Mouse (Mus musculus): ENCODE data around the gene Serpina3c. TPM values are rescaled to one million over a fixed set of nuclear protein-coding genes. Genes with fewer than 3 reads are reported as not detected.

The Serpina3c gene
- polyA plus RNA-seq, 1 experiment from 2014 or later, result not detected

DNA sequence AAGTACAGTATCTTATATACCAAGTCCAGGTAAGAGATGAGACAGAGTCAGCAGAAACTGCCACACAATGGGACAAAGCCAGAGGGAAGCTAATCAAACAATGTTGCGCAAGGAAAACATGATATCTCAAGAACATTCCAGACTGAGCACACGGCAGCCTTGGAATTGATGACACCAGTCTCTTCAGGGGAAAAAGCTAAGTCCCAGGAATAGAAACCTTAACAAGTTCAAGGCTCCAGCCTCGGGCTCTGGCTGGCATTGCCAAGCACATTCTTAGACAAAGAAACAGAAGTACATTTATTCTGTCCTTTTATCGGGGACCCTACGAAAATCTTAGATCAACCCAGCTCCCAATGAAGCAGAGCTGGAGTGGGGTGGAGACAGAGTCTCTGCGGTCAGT lies 52.9 kb downstream of the Serpina3c start, which contains the start of gene Serpina5:
Gene Serpina5, plus strand, starts transcription at position 346 of the 400 bp plus-strand sequence.
- no peaks in the 10 kb centered on the region for H3K9me3 ChIP-seq (replicated peaks; ENCODE audit: control insufficient read depth, low read length)
- DNase-seq (ENCODE audit: low spot score) (no peak), ATAC-seq (no peak)
- no peak within 1 kb of the TSS for H3K27ac ChIP-seq (ENCODE audit: low read depth, low read length)
- no peak within 1 kb of the TSS for H3K4me3 ChIP-seq (ENCODE audit: low read depth, low read length)
- no peak within 1 kb of the TSS for H3K9ac ChIP-seq (ENCODE audit: low read length)
- H3K27me3 ChIP-seq (replicated peaks; ENCODE audit: control insufficient read depth, insufficient read depth, low read length), result no peaks in the 10 kb centered on the region
- no peaks in the 10 kb centered on the region for H3K36me3 ChIP-seq (ENCODE audit: control insufficient read depth, insufficient read depth, low read length)
- H3K4me2 ChIP-seq (ENCODE audit: low read length), result no peak within 1 kb of the TSS
- WGBS, result 93% methylated on average over 6 of the region's 6 CpGs
- no peaks in the 10 kb centered on the region for H3K4me1 ChIP-seq (ENCODE audit: control insufficient read depth, insufficient read depth, low read length)

Other genes with a start within 250 kb of the Serpina3c start
- not detected in 2 replicates for gene Serpina1c, start 249.0 kb downstream of the Serpina3c start, polyA plus RNA-seq (2014; fragmentation: Nextera tagmentation; extraction: Ambion mirVana)
- gene Serpina1e, start 194.9 kb downstream of the Serpina3c start, polyA plus RNA-seq (2014; fragmentation: Nextera tagmentation; extraction: Ambion mirVana), result not detected in 2 replicates
- not detected in 2 replicates for gene Serpina11, start 163.9 kb downstream of the Serpina3c start, polyA plus RNA-seq (2014; fragmentation: Nextera tagmentation; extraction: Ambion mirVana)
- not detected in 2 replicates for gene Serpina9, start 140.1 kb downstream of the Serpina3c start, polyA plus RNA-seq (2014; fragmentation: Nextera tagmentation; extraction: Ambion mirVana)
- gene Serpina12, start 109.4 kb downstream of the Serpina3c start, polyA plus RNA-seq (2014; fragmentation: Nextera tagmentation; extraction: Ambion mirVana), result not detected in 2 replicates
- gene Serpina5, start 52.8 kb downstream of the Serpina3c start, polyA plus RNA-seq (2014; fragmentation: Nextera tagmentation; extraction: Ambion mirVana), result not detected in 2 replicates
- gene Serpina3a, start 41.1 kb downstream of the Serpina3c start, polyA plus RNA-seq (2014; fragmentation: Nextera tagmentation; extraction: Ambion mirVana), result not detected in 2 replicates
- gene Serpina3b, start 25.9 kb downstream of the Serpina3c start, polyA plus RNA-seq (2014; fragmentation: Nextera tagmentation; extraction: Ambion mirVana), result not detected in 2 replicates
- gene Serpina3f, start 60.7 kb upstream of the Serpina3c start, polyA plus RNA-seq (2014; fragmentation: Nextera tagmentation; extraction: Ambion mirVana), result 0.39 and 0.45 TPM in 2 replicates
- gene Serpina3g, start 82.4 kb upstream of the Serpina3c start, polyA plus RNA-seq (2014; fragmentation: Nextera tagmentation; extraction: Ambion mirVana), result 0.24 and 0.26 TPM in 2 replicates
- not detected in 2 replicates for gene Serpina3i, start 109.3 kb upstream of the Serpina3c start, polyA plus RNA-seq (2014; fragmentation: Nextera tagmentation; extraction: Ambion mirVana)
- gene Serpina3j, start 160.7 kb upstream of the Serpina3c start, polyA plus RNA-seq (2014; fragmentation: Nextera tagmentation; extraction: Ambion mirVana), result not detected in 2 replicates
- gene Serpina3k, start 184.6 kb upstream of the Serpina3c start, polyA plus RNA-seq (2014; fragmentation: Nextera tagmentation; extraction: Ambion mirVana), result not detected in 2 replicates
- gene Serpina3m, start 184.6 kb upstream of the Serpina3c start, polyA plus RNA-seq (2014; fragmentation: Nextera tagmentation; extraction: Ambion mirVana), result not detected in 2 replicates

Measured in forebrain, embryonic 14.5 days (tissue).